Mouse (Mus musculus) CH12.LX (cell line): ENCODE data around the gene Me3. TPM values are rescaled to one million over a fixed set of nuclear protein-coding genes. Genes with fewer than 3 reads are reported as not detected.

Experiments
- DNase-seq: peaks from one replicate; pipeline ENCODE4 v3.0.0-alpha.2; 2013; ENCODE audit errors: extremely low read depth
- H3K27ac ChIP-seq: 2 replicates; pipeline ENCODE4 v1.5.1; 2012; ENCODE audit warnings: low read depth, mild to moderate bottlenecking, control low read depth, moderate library complexity; ENCODE audit not compliant: insufficient read depth
- H3K27me3 ChIP-seq: replicated peaks from 2 replicates; pipeline ENCODE3; 2012; ENCODE audit warnings: inconsistent platforms
- H3K36me3 ChIP-seq, 2 experiments: replicated peaks in 1 of 2; 2 replicates each; pipeline versions ENCODE3 to v1.6.1; 2012; ENCODE audit warnings: inconsistent platforms in 1 of 2, low read length in 1 of 2, mild to moderate bottlenecking in 1 of 2, mixed read lengths in 1 of 2, moderate library complexity in 1 of 2; ENCODE audit not compliant: control insufficient read depth in 1 of 2, insufficient read depth in 1 of 2
- H3K4me1 ChIP-seq, 2 experiments: 2 replicates each; pipeline ENCODE4 v1.6.1; 2012; ENCODE audit warnings: inconsistent platforms in 1 of 2, moderate library complexity in 1 of 2; ENCODE audit not compliant: insufficient read depth in 2 of 2, control insufficient read depth in 1 of 2
- H3K4me2 ChIP-seq: 2 replicates; pipeline ENCODE4 v1.6.1; 2012; ENCODE audit warnings: low read depth, mild to moderate bottlenecking, control low read depth; ENCODE audit not compliant: poor library complexity, insufficient read depth, severe bottlenecking
- H3K4me3 ChIP-seq, 3 experiments: fragments of 150-350 bp in 1 of 3; sonication (generic) in 1 of 3; replicated peaks in 1 of 3; 2 replicates each; pipeline versions ENCODE3 to v1.5.1; 2011 to 2012; ENCODE audit warnings: low read depth in 2 of 3, low read length in 2 of 3, mild to moderate bottlenecking in 2 of 3, moderate library complexity in 2 of 3, control low read depth in 1 of 3, improper control_type of control experiment in 1 of 3, inconsistent platforms in 1 of 3, mixed read lengths in 1 of 3; ENCODE audit not compliant: poor library complexity in 1 of 3
- H3K79me2 ChIP-seq: replicated peaks from 2 replicates; pipeline ENCODE4 v1.6.1; 2012; ENCODE audit warnings: mild to moderate bottlenecking, moderate library complexity; ENCODE audit not compliant: control insufficient read depth, poor library complexity, insufficient read depth, severe bottlenecking; ENCODE audit errors: extremely low read depth
- H3K9ac ChIP-seq: 2 replicates; pipeline ENCODE4 v1.6.1; 2012; ENCODE audit warnings: low read depth, mild to moderate bottlenecking, control low read depth, moderate library complexity; ENCODE audit not compliant: insufficient read depth
- H3K9me3 ChIP-seq: replicated peaks from 2 replicates; pipeline ENCODE3; 2012; ENCODE audit warnings: low read length, inconsistent platforms, mixed read lengths
- CTCF ChIP-seq, 2 experiments: IDR thresholded peaks in 1 of 2; conservative IDR thresholded peaks in 1 of 2; 2 replicates each; pipeline ENCODE4 v1.5.1; 2011 to 2012; ENCODE audit warnings: low read depth in 2 of 2, low read length in 2 of 2, improper control_type of control experiment in 1 of 2, inconsistent platforms in 1 of 2, mild to moderate bottlenecking in 1 of 2, moderate library complexity in 1 of 2
- ELF1 ChIP-seq: IDR thresholded peaks from 2 replicates; pipeline ENCODE4 v1.6.1; 2014; ENCODE audit warnings: low read depth, mild to moderate bottlenecking, inconsistent platforms, low read length, improper control_type of control experiment
- EP300 ChIP-seq: IDR thresholded peaks from 2 replicates; pipeline ENCODE4 v1.6.1; 2011; ENCODE audit warnings: low read length, improper control_type of control experiment
- ETS1 ChIP-seq: conservative IDR thresholded peaks from 2 replicates; pipeline ENCODE4 v1.6.1; 2012; ENCODE audit warnings: low read depth, mild to moderate bottlenecking, inconsistent platforms, low read length, improper control_type of control experiment, moderate library complexity
- GABPA ChIP-seq: IDR thresholded peaks from 2 replicates; pipeline ENCODE4 v1.6.1; 2012; ENCODE audit warnings: low read depth, low read length, improper control_type of control experiment, inconsistent platforms; ENCODE audit not compliant: insufficient replicate concordance
- HCFC1 ChIP-seq: IDR thresholded peaks from 2 replicates; pipeline ENCODE4 v1.6.1; 2012; ENCODE audit warnings: low read depth, mild to moderate bottlenecking, inconsistent platforms, low read length, improper control_type of control experiment
- JUN ChIP-seq: IDR thresholded peaks from 2 replicates; pipeline ENCODE4 v1.6.1; 2011; ENCODE audit warnings: low read depth, mild to moderate bottlenecking, low read length, improper control_type of control experiment, moderate library complexity; ENCODE audit not compliant: insufficient read depth
- KAT2A ChIP-seq: IDR thresholded peaks from 2 replicates; pipeline ENCODE4 v1.6.1; 2012; ENCODE audit warnings: low read length, improper control_type of control experiment, inconsistent platforms; ENCODE audit not compliant: insufficient replicate concordance
- MAX ChIP-seq: IDR thresholded peaks from 2 replicates; pipeline ENCODE4 v1.6.1; 2011; ENCODE audit warnings: low read length, improper control_type of control experiment
- MAZ ChIP-seq: IDR thresholded peaks from 2 replicates; pipeline ENCODE4 v1.6.1; 2012; ENCODE audit warnings: low read depth, mild to moderate bottlenecking, inconsistent platforms, low read length, improper control_type of control experiment, moderate library complexity
- MEF2A ChIP-seq: IDR thresholded peaks from 2 replicates; pipeline ENCODE4 v1.6.1; 2014; ENCODE audit warnings: low read depth, mild to moderate bottlenecking, inconsistent platforms, low read length, improper control_type of control experiment, borderline replicate concordance
- MXI1 ChIP-seq: IDR thresholded peaks from 2 replicates; pipeline ENCODE4 v1.6.1; 2011; ENCODE audit warnings: mild to moderate bottlenecking, low read depth, low read length, improper control_type of control experiment
- MYC ChIP-seq: IDR thresholded peaks from 2 replicates; pipeline ENCODE4 v1.6.1; 2011; ENCODE audit warnings: low read depth, mild to moderate bottlenecking, improper control_type of control experiment, low read length
- NRF1 ChIP-seq: IDR thresholded peaks from 2 replicates; pipeline ENCODE4 v1.6.1; 2014; ENCODE audit warnings: low read depth, mild to moderate bottlenecking, inconsistent platforms, low read length, improper control_type of control experiment, moderate library complexity
- PAX5 ChIP-seq: IDR thresholded peaks from 2 replicates; pipeline ENCODE4 v1.6.1; 2012; ENCODE audit warnings: low read length, inconsistent platforms, mixed read lengths
- POLR2A ChIP-seq: IDR thresholded peaks from 2 replicates; pipeline ENCODE4 v1.6.1; 2011; ENCODE audit warnings: low read depth, mild to moderate bottlenecking, improper control_type of control experiment, low read length
- SIN3A ChIP-seq: IDR thresholded peaks from 2 replicates; pipeline ENCODE4 v1.6.1; 2012; ENCODE audit warnings: low read length, improper control_type of control experiment, inconsistent platforms
- SMC3 ChIP-seq: IDR thresholded peaks from 2 replicates; pipeline ENCODE4 v1.6.1; 2011; ENCODE audit warnings: low read depth, low read length, improper control_type of control experiment
- TBP ChIP-seq: conservative IDR thresholded peaks from 2 replicates; pipeline ENCODE4 v1.6.1; 2011; ENCODE audit warnings: low read depth, low read length, improper control_type of control experiment
- UBTF ChIP-seq: IDR thresholded peaks from 2 replicates; pipeline ENCODE4 v1.6.1; 2012; ENCODE audit warnings: low read depth, mild to moderate bottlenecking, inconsistent platforms, low read length, improper control_type of control experiment, moderate library complexity
- USF1 ChIP-seq: IDR thresholded peaks from 2 replicates; pipeline ENCODE4 v1.6.1; 2014; ENCODE audit warnings: low read depth, mild to moderate bottlenecking, inconsistent platforms, low read length, improper control_type of control experiment
- USF2 ChIP-seq: conservative IDR thresholded peaks from 2 replicates; pipeline ENCODE4 v1.6.1; 2011; ENCODE audit warnings: low read depth, low read length, improper control_type of control experiment
- ZKSCAN1 ChIP-seq: IDR thresholded peaks from 2 replicates; pipeline ENCODE4 v1.6.1; 2012; ENCODE audit warnings: low read depth, inconsistent platforms, low read length, improper control_type of control experiment, borderline replicate concordance
- ZNF384 ChIP-seq: IDR thresholded peaks from 2 replicates; pipeline ENCODE4 v1.6.1; 2012; ENCODE audit warnings: low read depth, low read length, improper control_type of control experiment, inconsistent platforms
- dilution Hi-C: fragments of 300-500 bp; cut with MboI; formaldehyde crosslinking; loops from 2 replicates; pipeline ENCODE4 v1.14.3; 2020; ENCODE audit warnings: low sequenced_read_pairs; ENCODE audit not compliant: extremely low pct_unique_long_range_greater_than_20kb, extremely low pct_ligation_motif_present
- in situ Hi-C: fragments of 300-500 bp; cut with MboI; formaldehyde crosslinking; loops from 3 replicates; pipeline ENCODE4 v1.14.3; 2019; ENCODE audit warnings: low sequenced_read_pairs, low pct_ligation_motif_present, low pct_unique_long_range_greater_than_20kb, mixed read lengths
- polyA plus RNA-seq: library from polyadenylated mRNA; unstranded; fragments of >175 nt; gene quantifications from 2 replicates; pipeline ENCODE4 v1.2.1, GENCODE M21; 2012; ENCODE audit warnings: low read depth; ENCODE audit not compliant: insufficient read length
- total RNA-seq, 2 experiments: library from RNA; depleted of rRNA; stranded (reverse); fragments of 300-350 nt in 1 of 2; fragments of >200 nt in 1 of 2; gene quantifications; 2 replicates each; pipeline ENCODE4 v1.2.3; 2012 to 2014

Gene Me3
- total and polyA plus RNA-seq, 3 experiments, result not detected

DNA sequence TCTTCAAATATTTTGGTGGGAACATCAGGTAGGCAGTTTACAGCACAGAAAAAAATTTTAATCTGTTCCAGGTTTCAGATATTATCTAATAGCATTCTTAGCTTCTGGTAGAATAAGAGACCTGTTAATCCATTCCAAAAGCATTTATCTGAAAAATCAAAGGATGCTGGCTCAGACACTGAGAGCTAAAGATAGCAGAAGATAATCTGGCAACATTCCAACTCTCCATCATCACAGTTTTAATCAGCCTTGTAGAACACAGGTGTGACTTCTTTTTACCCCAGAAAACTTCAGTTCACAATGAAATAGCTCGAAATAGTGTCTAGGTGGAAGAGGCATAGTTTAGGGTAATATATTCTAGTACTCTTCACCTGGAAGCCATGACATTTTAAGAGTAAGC lies 149.2 kb downstream of the Me3 start:
- TF ChIP-seq SMC3 (no peak), PAX5 (no peak), KAT2A (no peak), TBP (no peak), GABPA (no peak), MXI1 (no peak), ETS1 (no peak), MAX (no peak), HCFC1 (no peak), MAZ (no peak), JUN (no peak), EP300 (no peak), CTCF (conservative IDR thresholded peaks at IDR 0.05 in 1 of 2, IDR thresholded peaks at IDR 0.05 in 1 of 2; ENCODE audit: low read depth in 2 of 2, low read length in 2 of 2) (no peak), UBTF (no peak), NRF1 (no peak), USF2 (no peak), SIN3A (no peak), USF1 (no peak)
- TF ChIP-seq, all 38 proteins: peak for 0
- DNase-seq, result no peak
- no peaks in the 10 kb centered on the region for H3K36me3 ChIP-seq
- no peaks in the 10 kb centered on the region for H3K4me1 ChIP-seq
- dilution Hi-C loops (no loop called here), in situ Hi-C loops (no loop called here)
- H3K79me2 ChIP-seq, result no peaks in the 10 kb centered on the region
- H3K4me3 ChIP-seq, result no peak overlapping the region
- no peak overlapping the region for H3K27ac ChIP-seq
- H3K9ac ChIP-seq, result no peak overlapping the region
- no peaks in the 10 kb centered on the region for H3K27me3 ChIP-seq
- H3K9me3 ChIP-seq, result no peaks in the 10 kb centered on the region
- no peak overlapping the region for H3K4me2 ChIP-seq

DNA sequence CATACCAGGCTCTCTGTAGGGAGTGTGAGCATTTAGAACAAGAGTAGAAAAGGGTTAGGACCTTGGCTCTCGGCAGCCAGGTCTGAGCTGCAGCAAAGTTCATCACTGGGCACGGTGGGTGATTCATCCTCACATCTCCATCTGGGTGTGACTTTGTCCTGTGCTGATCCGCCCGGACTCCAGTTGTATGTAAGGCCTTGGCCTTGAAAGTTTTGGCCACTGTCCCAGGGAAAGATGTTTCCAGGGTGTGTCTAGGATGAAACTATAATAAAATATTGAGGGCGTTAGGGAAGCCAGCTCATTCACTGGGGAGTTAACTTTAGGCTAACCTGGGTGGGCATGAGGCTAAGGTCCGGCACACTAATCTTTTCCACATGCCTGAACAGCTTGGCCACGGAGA lies 155.5 kb downstream of the Me3 start:
- Histone ChIP-seq H3K9me3 (no peaks in the 10 kb centered on the region), H3K79me2 (no peaks in the 10 kb centered on the region), H3K4me2 (no peak overlapping the region), H3K36me3 (no peaks in the 10 kb centered on the region), H3K4me3 (no peak overlapping the region), H3K9ac (no peak overlapping the region), H3K27me3 (no peaks in the 10 kb centered on the region), H3K27ac (no peak overlapping the region), H3K4me1 (no peaks in the 10 kb centered on the region)
- in situ Hi-C loops (no loop called here), dilution Hi-C loops (no loop called here)
- TF ChIP-seq EP300 (no peak), JUN (no peak), HCFC1 (no peak), GABPA (no peak), PAX5 (no peak), ZNF384 (no peak), TBP (no peak), POLR2A (no peak), ELF1 (no peak), MXI1 (no peak), MYC (no peak), MEF2A (no peak), ZKSCAN1 (no peak), USF2 (no peak)
- no peak for DNase-seq
